Mouse (Mus musculus) forebrain, embryonic 14.5 days (tissue): ENCODE data around the gene Faf1. TPM values are rescaled to one million over a fixed set of nuclear protein-coding genes. Genes with fewer than 3 reads are reported as not detected.

ENCODE experiments used
- ATAC-seq: fragments of 200-750 bp; cut with Nextera tagmentation; 2 replicates; pipeline ENCODE4 v1.8.0; 2017; ENCODE audit warnings: mild to moderate bottlenecking, moderate library complexity
- DNase-seq: peaks from one replicate; pipeline ENCODE4 v3.0.0-alpha.2; 2015; ENCODE audit warnings: low spot score
- H3K27ac ChIP-seq: fragments of 300-500 bp; sonication (generic); 2 replicates; pipeline ENCODE4 v1.5.1; 2014; ENCODE audit warnings: low read depth, mild to moderate bottlenecking, control low read depth, low read length, moderate library complexity
- H3K27me3 ChIP-seq: fragments of 300-500 bp; sonication (generic); replicated peaks from 2 replicates; pipeline ENCODE4 v1.6.1; 2014; ENCODE audit warnings: low read length, control low read depth, mixed read lengths; ENCODE audit not compliant: control insufficient read depth, insufficient read depth
- H3K36me3 ChIP-seq: fragments of 300-500 bp; sonication (generic); 2 replicates; pipeline ENCODE4 v1.6.1; 2014; ENCODE audit warnings: low read length, control low read depth; ENCODE audit not compliant: control insufficient read depth, insufficient read depth
- H3K4me1 ChIP-seq: fragments of 300-500 bp; sonication (generic); 2 replicates; pipeline ENCODE4 v1.6.1; 2014; ENCODE audit warnings: antibody characterized with exemption, low read length, control low read depth; ENCODE audit not compliant: control insufficient read depth, insufficient read depth
- H3K4me2 ChIP-seq: fragments of 300-500 bp; sonication (generic); 2 replicates; pipeline ENCODE4 v1.6.1; 2014; ENCODE audit warnings: mild to moderate bottlenecking, control low read depth, low read length
- H3K4me3 ChIP-seq: fragments of 300-500 bp; sonication (generic); 2 replicates; pipeline ENCODE4 v1.5.1; 2014; ENCODE audit warnings: low read depth, low read length, control low read depth
- H3K9ac ChIP-seq: fragments of 300-500 bp; sonication (generic); 2 replicates; pipeline ENCODE4 v1.6.1; 2014; ENCODE audit warnings: mild to moderate bottlenecking, low read length, control low read depth, moderate library complexity
- H3K9me3 ChIP-seq: fragments of 300-500 bp; sonication (generic); replicated peaks from 2 replicates; pipeline ENCODE4 v1.6.1; 2016; ENCODE audit warnings: low read length, control low read depth, mixed read lengths; ENCODE audit not compliant: control insufficient read depth
- WGBS: fragments of 180-500 bp; shearing (Covaris S2); extraction: QIAGEN DNeasy Blood & Tissue Kit; methylation state at CpG from one replicate; pipeline ENCODE4 v1.1.7; 2014; 5-methylcytosine and 5-hydroxymethylcytosine counted together
- polyA plus RNA-seq: library from polyadenylated mRNA; unstranded; fragments of >200 nt; fragmentation: Nextera tagmentation; extraction: Ambion mirVana; gene quantifications from 2 replicates; pipeline ENCODE4 v1.2.1, GENCODE M21; 2014

Faf1 gene
- polyA plus RNA-seq, 1 experiment from 2014 or later = 34.8 TPM

GRCm38 (mm10) chr4:109661183-109661582 is 15.2 kb upstream of the Faf1 start:
- WGBS = 38% methylated on average over 5 of the region's 5 CpGs
- no peak for ATAC-seq

GRCm38 (mm10) chr4:109662271-109662670 is 14.1 kb upstream of the Faf1 start:
- Histone ChIP-seq H3K4me2 (no peak overlapping the region), H3K9ac (no peak overlapping the region), H3K27ac (no peak overlapping the region), H3K27me3 (peaks cover 52% of the 10 kb centered on the region), H3K4me1 (peaks cover 5% of the 10 kb centered on the region), H3K4me3 (no peak overlapping the region), H3K9me3 (no peaks in the 10 kb centered on the region), H3K36me3 (no peaks in the 10 kb centered on the region)
- DNase-seq (no peak), ATAC-seq (no peak)
- 27% methylated on average over 5 of the region's 5 CpGs for WGBS

More at GRCm38 (mm10) chr4:109661183-109661582, 15.2 kb upstream of the Faf1 start:
- H3K4me3 ChIP-seq = no peak overlapping the region
- no peak for DNase-seq
- H3K9ac ChIP-seq = no peak overlapping the region
- no peaks in the 10 kb centered on the region for H3K36me3 ChIP-seq
- H3K4me1 ChIP-seq = peaks cover 10% of the 10 kb centered on the region
- H3K27me3 ChIP-seq = peaks cover 63% of the 10 kb centered on the region
- no peak overlapping the region for H3K27ac ChIP-seq
- no peak overlapping the region for H3K4me2 ChIP-seq
- H3K9me3 ChIP-seq = no peaks in the 10 kb centered on the region

GRCm38 (mm10) chr4:109664091-109664490 is 12.3 kb upstream of the Faf1 start:
- H3K9me3 ChIP-seq = no peaks in the 10 kb centered on the region
- H3K36me3 ChIP-seq = no peaks in the 10 kb centered on the region
- H3K4me2 ChIP-seq = peak overlapping the region; percentile 89
- ATAC-seq (no peak), DNase-seq (no peak)
- H3K4me3 ChIP-seq = peak overlapping the region; percentile 70
- 7% methylated on average over 5 of the region's 5 CpGs for WGBS
- peaks cover 35% of the 10 kb centered on the region for H3K27me3 ChIP-seq
- no peak overlapping the region for H3K27ac ChIP-seq
- H3K9ac ChIP-seq = peak overlapping the region; percentile 43
- H3K4me1 ChIP-seq = peaks cover 2% of the 10 kb centered on the region; the same call in 1 of the 2 replicates

- H3K36me3 ChIP-seq = no peaks in the 10 kb centered on the region
- WGBS = under 1% methylated on average over 49 of the region's 49 CpGs
- H3K4me2 ChIP-seq = peak overlapping the region; percentile 89
- H3K9ac ChIP-seq = peak overlapping the region; percentile 81
- DNase-seq = peak; percentile 74
- no peaks in the 10 kb centered on the region for H3K9me3 ChIP-seq
- peak; percentile 43 for ATAC-seq
- H3K27ac ChIP-seq = peak overlapping the region; percentile 76; the same call in 1 of the 2 replicates
- H3K4me3 ChIP-seq = peak overlapping the region; percentile 70
- peaks cover 26% of the 10 kb centered on the region for H3K27me3 ChIP-seq
- peaks cover 2% of the 10 kb centered on the region; the same call in 1 of the 2 replicates for H3K4me1 ChIP-seq
Observed at GRCm38 (mm10) chr4:109665101-109665981, 11.0 kb upstream of the Faf1 start.

- ATAC-seq (peak; percentile 60), DNase-seq (peak; percentile 55)
- H3K27ac ChIP-seq = peak overlapping the region; percentile 76
- WGBS = under 1% methylated on average over 46 of the region's 49 CpGs
- peak overlapping the region; percentile 70 for H3K4me3 ChIP-seq
- H3K4me2 ChIP-seq = peak overlapping the region; percentile 89
- H3K4me1 ChIP-seq = peaks cover 2% of the 10 kb centered on the region; the same call in 1 of the 2 replicates
- peaks cover 23% of the 10 kb centered on the region for H3K27me3 ChIP-seq
- H3K9me3 ChIP-seq = no peaks in the 10 kb centered on the region
- H3K9ac ChIP-seq = peak overlapping the region; percentile 81
- H3K36me3 ChIP-seq = no peaks in the 10 kb centered on the region
Observed at GRCm38 (mm10) chr4:109665982-109666460, 10.4 kb upstream of the Faf1 start.

GRCm38 (mm10) chr4:109666461-109667269 is 9.7 kb upstream of the Faf1 start, which contains the start of gene Cdkn2c:
TSS of gene Cdkn2c (minus strand) at chr4:109667189.
- Histone ChIP-seq H3K9ac (peak within 1 kb of the TSS; percentile 81), H3K36me3 (no peaks in the 10 kb centered on the region), H3K27me3 (peaks cover 16% of the 10 kb centered on the region), H3K4me3 (peak within 1 kb of the TSS; percentile 70), H3K4me2 (peak within 1 kb of the TSS; percentile 89), H3K27ac (peak within 1 kb of the TSS; percentile 76), H3K4me1 (peaks cover 2% of the 10 kb centered on the region; the same call in 1 of the 2 replicates), H3K9me3 (no peaks in the 10 kb centered on the region)
- peak; percentile 95 for ATAC-seq
- WGBS = under 1% methylated on average over 61 of the region's 64 CpGs
- DNase-seq = peak; percentile 87

- Histone ChIP-seq H3K27me3 (peaks cover 9% of the 10 kb centered on the region), H3K36me3 (no peaks in the 10 kb centered on the region), H3K4me2 (peak overlapping the region; percentile 89), H3K9ac (peak overlapping the region; percentile 81; the same call in 1 of the 2 replicates), H3K9me3 (no peaks in the 10 kb centered on the region), H3K4me1 (peaks cover 2% of the 10 kb centered on the region; the same call in 1 of the 2 replicates), H3K4me3 (peak overlapping the region; percentile 70), H3K27ac (no peak overlapping the region)
- DNase-seq (no peak), ATAC-seq (no peak)
- 55% methylated on average over 2 of the region's 2 CpGs for WGBS
Observed at GRCm38 (mm10) chr4:109667518-109667917, 8.9 kb upstream of the Faf1 start.

GRCm38 (mm10) chr4:109670213-109670612 is 6.2 kb upstream of the Faf1 start:
- Histone ChIP-seq H3K4me2 (no peak overlapping the region), H3K4me3 (no peak overlapping the region), H3K9ac (no peak overlapping the region), H3K9me3 (no peaks in the 10 kb centered on the region), H3K36me3 (no peaks in the 10 kb centered on the region), H3K27ac (no peak overlapping the region), H3K27me3 (no peaks in the 10 kb centered on the region), H3K4me1 (no peaks in the 10 kb centered on the region)
- no peak for ATAC-seq
- DNase-seq = no peak
- 67% methylated on average over 2 of the region's 2 CpGs for WGBS
